Comparison of ENCODE assay signal across 23 mouse cellular contexts in the genomic region with DNA sequence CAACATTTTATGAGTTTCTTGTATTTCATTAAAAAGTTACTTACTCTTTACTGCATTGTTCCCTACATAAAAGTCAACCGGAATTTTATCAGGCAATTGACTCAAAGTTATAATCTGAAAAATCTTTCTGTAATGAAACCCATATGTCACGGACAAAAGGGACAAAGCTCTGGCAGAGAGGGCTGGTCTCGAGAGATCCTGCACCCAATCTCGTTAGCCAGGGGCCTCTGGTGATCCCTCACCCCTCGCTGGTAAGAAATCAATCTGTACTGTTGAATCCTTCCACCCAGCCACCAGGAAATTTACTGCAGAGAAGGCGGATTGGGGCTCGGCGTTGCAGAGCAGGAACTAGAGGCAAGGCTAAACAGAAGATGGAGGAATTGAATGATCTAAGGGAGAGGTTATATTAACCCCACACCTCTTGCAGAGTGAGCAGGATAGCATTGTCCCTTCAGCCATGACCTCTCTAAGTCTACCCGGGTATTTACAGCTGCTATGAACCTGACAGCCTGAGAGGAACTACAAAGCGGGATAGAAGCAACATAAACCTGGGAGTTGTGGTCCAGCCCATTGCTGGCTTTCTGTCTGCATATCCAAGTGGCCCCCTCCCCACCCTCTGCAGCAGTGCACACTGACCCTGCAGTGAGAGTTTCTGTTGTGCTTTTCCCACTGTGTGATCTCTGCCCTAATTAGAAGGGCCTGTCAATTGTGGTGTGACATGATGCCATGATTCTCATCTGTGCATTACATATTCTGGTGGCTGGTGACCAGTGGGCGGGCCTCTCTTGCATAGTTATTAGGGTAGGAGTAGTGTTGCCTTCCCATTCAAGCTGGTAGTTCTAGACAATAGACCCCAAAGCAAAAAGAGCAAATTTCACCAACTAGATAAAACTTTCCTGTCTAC. TPM values are rescaled to one million over a fixed set of nuclear protein-coding genes. Genes with fewer than 3 reads are reported as not detected.
DNase-seq lines count a peak whose midpoint lies in the region; ATAC-seq lines count a peak whose summit lies in the region.
"Had no signal": no experiment of that assay in that cellular context is flagged by ENCODE, and none has a peak within 500 bp of the region (broad histone marks: within the 10 kb centered on the region; RNA-seq: fewer than 3 reads in every experiment).

No protein-coding gene starts in this region.

- H3K4me1 ChIP-seq in hindbrain, embryonic 10.5 days (replicated peaks): peaks cover 13% of the 10 kb centered on the region
- H3K4me1 ChIP-seq in hindbrain, embryonic 14.5 days (replicated peaks; ENCODE audit: control insufficient read depth, insufficient read depth, low read length): peaks cover 5% of the 10 kb centered on the region; the same call in 1 of the 2 replicates
- H3K4me1 ChIP-seq in embryonic facial prominence, embryonic 11.5 days (ENCODE audit: control insufficient read depth, insufficient read depth, low read length): no peaks in the 10 kb centered on the region; the same call in 1 of the 2 replicates
- peaks cover 46% of the 10 kb centered on the region for H3K4me1 ChIP-seq in limb, embryonic 12.5 days (replicated peaks)

- H3K27me3 ChIP-seq in hindbrain, embryonic 10.5 days (ENCODE audit: insufficient read depth, poor library complexity, severe bottlenecking): peaks cover 30% of the 10 kb centered on the region
- peaks cover 28% of the 10 kb centered on the region; the same call in 1 of the 2 replicates for H3K27me3 ChIP-seq in hindbrain, embryonic 14.5 days (ENCODE audit: control insufficient read depth, insufficient read depth, low read length)
- no peaks in the 10 kb centered on the region for H3K27me3 ChIP-seq in embryonic facial prominence, embryonic 11.5 days (ENCODE audit: control insufficient read depth, insufficient read depth, low read length)
- H3K27me3 ChIP-seq in limb, embryonic 12.5 days: no peaks in the 10 kb centered on the region
- H3K27me3 ChIP-seq: embryonic facial prominence, embryonic 15.5 days had no signal

- peak overlapping the region; percentile 2; the same call in 1 of the 2 replicates for H3K27ac ChIP-seq in hindbrain, embryonic 10.5 days
- no peak overlapping the region for H3K27ac ChIP-seq in hindbrain, embryonic 14.5 days
- H3K27ac ChIP-seq in embryonic facial prominence, embryonic 11.5 days (replicated peaks; ENCODE audit: low read depth, low read length): peak overlapping the region; percentile 70
- peak overlapping the region; percentile 90 for H3K27ac ChIP-seq in limb, embryonic 12.5 days
- H3K27ac ChIP-seq: left cerebral cortex, adult 2 months had no signal

- H3K36me3 ChIP-seq in hindbrain, embryonic 10.5 days: 0 out of 2 replicates have a peak, but pooled peaks cover 3% of the 10 kb centered on the region
- H3K36me3 ChIP-seq in hindbrain, embryonic 14.5 days (replicated peaks; ENCODE audit: control insufficient read depth, insufficient read depth): no peaks in the 10 kb centered on the region; the same call in 1 of the 2 replicates
- H3K36me3 ChIP-seq in embryonic facial prominence, embryonic 11.5 days (replicated peaks; ENCODE audit: control insufficient read depth, insufficient read depth, low read depth, low read length): no peaks in the 10 kb centered on the region
- H3K36me3 ChIP-seq in limb, embryonic 12.5 days: peaks cover 4% of the 10 kb centered on the region; the same call in 1 of the 2 replicates
- H3K36me3 ChIP-seq: embryonic facial prominence, embryonic 15.5 days had no signal

- H3K4me2 ChIP-seq in hindbrain, embryonic 14.5 days (replicated peaks): no peak overlapping the region
- H3K4me2 ChIP-seq in embryonic facial prominence, embryonic 11.5 days (ENCODE audit: low read depth, low read length): no peak overlapping the region
- peak overlapping the region; percentile 29 for H3K4me2 ChIP-seq in limb, embryonic 12.5 days
- H3K4me2 ChIP-seq: embryonic facial prominence, embryonic 15.5 days; liver, embryonic 11.5 days; lung, embryonic 14.5 days had no signal

- H3K4me3 ChIP-seq in hindbrain, embryonic 10.5 days: no peak overlapping the region
- H3K4me3 ChIP-seq in hindbrain, embryonic 14.5 days (replicated peaks; ENCODE audit: low read length): no peak overlapping the region
- H3K4me3 ChIP-seq in embryonic facial prominence, embryonic 11.5 days (ENCODE audit: low read depth, low read length): no peak overlapping the region
- no peak overlapping the region for H3K4me3 ChIP-seq in limb, embryonic 12.5 days (replicated peaks)
- H3K4me3 ChIP-seq: embryonic facial prominence, embryonic 15.5 days; left cerebral cortex, adult 2 months had no signal

- WGBS in hindbrain, embryonic 10.5 days: 65% methylated on average over 11 of the region's 11 CpGs
- 69% methylated on average over 11 of the region's 11 CpGs for WGBS in hindbrain, embryonic 14.5 days
- 35% methylated on average over 11 of the region's 11 CpGs for WGBS in embryonic facial prominence, embryonic 11.5 days
- 20% methylated on average over 11 of the region's 11 CpGs for WGBS in limb, embryonic 12.5 days

- no peak for DNase-seq in hindbrain, embryonic 10.5 days (ENCODE audit: low spot score)
- no peak for DNase-seq in hindbrain, embryonic 14.5 days (ENCODE audit: low spot score)
- peak; percentile 74 for DNase-seq in embryonic facial prominence, embryonic 11.5 days (ENCODE audit: low spot score)
- no peak for DNase-seq in ovary, postnatal 36 days (ENCODE audit: low spot score)
- no peak for DNase-seq in testis, postnatal 10 days (ENCODE audit: low spot score)
- DNase-seq in adrenal gland, adult 8-10 months: no peak
- DNase-seq: adrenal gland, adult 2 months; cerebellum, adult 18-20 months; lung, embryonic 14.5 days; right cerebral cortex, postnatal 4 days had no signal

- no peaks in the 10 kb centered on the region for H3K9me3 ChIP-seq in hindbrain, embryonic 10.5 days
- H3K9me3 ChIP-seq in hindbrain, embryonic 14.5 days (ENCODE audit: control insufficient read depth, low read length): no peaks in the 10 kb centered on the region
- H3K9me3 ChIP-seq in embryonic facial prominence, embryonic 11.5 days (replicated peaks; ENCODE audit: control insufficient read depth, low read length): no peaks in the 10 kb centered on the region
- H3K9me3 ChIP-seq in limb, embryonic 12.5 days: 0 out of 2 replicates have a peak, but pooled peaks cover 5% of the 10 kb centered on the region
- H3K9me3 ChIP-seq: embryonic facial prominence, embryonic 15.5 days had no signal

- H3K9ac ChIP-seq in hindbrain, embryonic 14.5 days: no peak overlapping the region
- H3K9ac ChIP-seq in embryonic facial prominence, embryonic 11.5 days (replicated peaks; ENCODE audit: low read length): no peak overlapping the region
- no peak overlapping the region for H3K9ac ChIP-seq in limb, embryonic 12.5 days (replicated peaks)
- H3K9ac ChIP-seq: embryonic facial prominence, embryonic 15.5 days; lung, embryonic 14.5 days had no signal

- ATAC-seq in hindbrain, embryonic 14.5 days (ENCODE audit: low FRiP score): no peak
- peak; percentile 16 for ATAC-seq in activated CD4-positive, CD25-positive, alpha-beta regulatory T cell, adult 4 months
- peak; percentile 52 for ATAC-seq in embryonic facial prominence, embryonic 11.5 days (replicated peaks; ENCODE audit: insufficient number of reproducible peaks, low FRiP score, low TSS enrichment, low read depth)
- ATAC-seq in limb, embryonic 12.5 days (ENCODE audit: insufficient number of reproducible peaks, insufficient read depth, low FRiP score, low TSS enrichment, low read depth): peak; percentile 80
- ATAC-seq: intestine, postnatal 0 days; midbrain, embryonic 16.5 days had no signal

RNA-seq across cellular contexts. Expression of a gene that starts 45.2 kb away (rescaled TPM):
- polyA plus RNA-seq in hindbrain, embryonic 10.5 days (2016; fragmentation: Nextera tagmentation; extraction: Ambion mirVana): 2.7 and 3.4 TPM in 2 replicates
- 4.8 and 5.0 TPM in 2 replicates for polyA plus RNA-seq in hindbrain, embryonic 14.5 days (2014; fragmentation: Nextera tagmentation; extraction: Ambion mirVana)
- polyA plus RNA-seq in activated CD4-positive, CD25-positive, alpha-beta regulatory T cell, adult 4 months (2017; shearing (Covaris generic)): not detected
- 3.6 and 10.1 TPM in 2 replicates for polyA plus RNA-seq in embryonic facial prominence, embryonic 11.5 days (2014; fragmentation: Nextera tagmentation; extraction: Ambion mirVana)
- polyA plus RNA-seq in limb, embryonic 12.5 days (2016; fragmentation: Nextera tagmentation; extraction: Ambion mirVana): 0.13 and 0.24 TPM in 2 replicates
- total RNA-seq in adrenal gland, adult 8-10 months (2022): under 1 TPM in 1 of 4 experiments, not detected in 3; 0.08 TPM
- total RNA-seq: adrenal gland, adult 2 months; ES-E14; hematopoietic stem cell, adult 5-6 weeks; megakaryocyte progenitor cell, adult 5-6 weeks had no signal
- polyA plus RNA-seq: adrenal gland, adult 2 months; C2C12; gonadal fat pad, adult 2 months; heart, embryonic 14.5 days; intestine, postnatal 0 days; liver, embryonic 11.5 days had no signal
